Mouse (Mus musculus) embryonic fibroblast, embryonic 13.5 days (primary cell): ENCODE measurements around the gene Olfr218. TPM values are rescaled to one million over a fixed set of nuclear protein-coding genes. Genes with fewer than 3 reads are reported as not detected.
"Not testable (repeated sequence)": the region's sequence is repeated elsewhere in the genome, so short reads cannot be mapped to it uniquely, and the experiment has no call there.

Experiments
- H3K27ac ChIP-seq: 2 replicates; pipeline ENCODE4 v1.5.1; 2012; ENCODE audit warnings: low read length, control low read depth, inconsistent platforms; ENCODE audit not compliant: insufficient read depth
- H3K4me1 ChIP-seq: 2 replicates; pipeline ENCODE4 v1.6.1; 2011; ENCODE audit warnings: low read length; ENCODE audit not compliant: control insufficient read depth, insufficient read depth
- H3K4me3 ChIP-seq: 2 replicates; pipeline ENCODE4 v1.5.1; 2011; ENCODE audit warnings: mild to moderate bottlenecking, control low read depth, low read length; ENCODE audit not compliant: insufficient read depth
- CTCF ChIP-seq: IDR thresholded peaks from 2 replicates; pipeline ENCODE4 v1.5.1; 2011; ENCODE audit warnings: mild to moderate bottlenecking, control low read depth, low read length, moderate library complexity, borderline replicate concordance; ENCODE audit not compliant: insufficient read depth
- POLR2A ChIP-seq: IDR thresholded peaks from 2 replicates; pipeline ENCODE4 v1.6.1; 2011; ENCODE audit warnings: low read depth, mild to moderate bottlenecking, control low read depth, low read length, moderate library complexity
- polyA plus RNA-seq: library from polyadenylated mRNA; stranded (reverse); fragments of >200 nt; gene quantifications from 2 replicates; pipeline ENCODE4 v1.2.4, GENCODE M21; 2011; ENCODE audit warnings: low read depth; ENCODE audit not compliant: missing spikeins, insufficient read length

Olfr218 gene
- not detected in 2 replicates for polyA plus RNA-seq

DNA sequence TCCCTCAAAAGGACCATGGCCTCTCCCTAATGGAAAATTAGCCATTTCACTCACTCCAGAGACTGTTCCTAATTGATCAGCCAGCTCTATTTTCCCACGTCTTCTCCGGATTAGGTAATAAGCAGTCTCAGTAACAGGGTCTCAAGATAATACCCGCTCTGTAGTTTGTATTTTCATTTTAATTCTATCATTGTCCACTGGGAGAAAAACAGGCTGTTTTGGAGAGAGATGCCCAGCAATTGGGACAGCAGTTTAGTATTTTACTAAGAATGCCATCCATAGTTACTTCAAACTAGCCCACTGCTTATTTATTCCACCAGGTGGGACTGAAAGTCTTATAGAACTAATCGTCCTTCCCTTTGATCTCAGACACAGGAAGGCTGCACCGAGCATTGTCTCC is at the start of gene Olfr218:
Olfr218 (plus strand) TSS at position 301 of the 400 bp plus-strand sequence.
- TF ChIP-seq CTCF (no peak), POLR2A (no peak)
- Histone ChIP-seq H3K4me1 (no peaks in the 10 kb centered on the region), H3K4me3 (no peak within 1 kb of the TSS), H3K27ac (no peak within 1 kb of the TSS)

GRCm38 (mm10) chr1:173174154-173174842 is 23.3 kb upstream of the Olfr218 start:
- H3K4me1 ChIP-seq: no peaks in the 10 kb centered on the region

GRCm38 (mm10) chr1:173190540-173190939 is 7.1 kb upstream of the Olfr218 start, which contains the start of gene Olfr1406:
Olfr1406 (minus strand) TSS chr1:173190640.
- no peak within 1 kb of the TSS for H3K4me3 ChIP-seq
- TF ChIP-seq CTCF (no peak), POLR2A (no peak)
- H3K4me1 ChIP-seq: no peaks in the 10 kb centered on the region
- no peak within 1 kb of the TSS for H3K27ac ChIP-seq

More at GRCm38 (mm10) chr1:173174154-173174842, 23.3 kb upstream of the Olfr218 start:
- TF ChIP-seq POLR2A (no peak), CTCF (no peak)
- Histone ChIP-seq H3K27ac (no peak overlapping the region), H3K4me3 (no peak overlapping the region)

- TF ChIP-seq POLR2A (no peak), CTCF (no peak)
- H3K4me1 ChIP-seq: no peaks in the 10 kb centered on the region
These were observed 5.5 kb upstream of the Olfr218 start for GRCm38 (mm10) chr1:173192059-173192458.

GRCm38 (mm10) chr1:173196359-173196758 is 1.2 kb upstream of the Olfr218 start:
- Histone ChIP-seq H3K4me3 (no peak overlapping the region), H3K4me1 (no peaks in the 10 kb centered on the region), H3K27ac (no peak overlapping the region)
- TF ChIP-seq CTCF (no peak), POLR2A (no peak)

More at GRCm38 (mm10) chr1:173192059-173192458, 5.5 kb upstream of the Olfr218 start:
- H3K27ac ChIP-seq: no peak overlapping the region
- no peak overlapping the region for H3K4me3 ChIP-seq

DNA sequence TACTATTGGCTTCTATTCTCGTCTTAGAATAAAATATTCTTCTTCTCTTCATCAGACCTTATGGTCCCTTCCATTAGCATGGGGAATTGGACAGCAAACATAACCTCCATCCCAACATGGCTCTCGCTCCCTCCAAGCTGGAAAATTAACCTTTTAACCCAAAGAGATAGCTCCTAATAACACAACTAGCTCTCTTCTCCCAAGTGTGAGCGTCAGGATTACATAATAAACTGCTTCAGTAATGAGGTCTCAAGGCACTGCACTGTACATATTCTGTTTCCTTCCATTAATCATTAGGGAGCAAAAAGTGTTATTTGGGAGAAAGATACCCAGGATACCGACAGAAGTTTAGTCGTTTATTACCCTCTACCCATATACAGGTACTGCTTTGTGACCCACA is 14.5 kb downstream of the Olfr218 start, which contains the start of gene Olfr1404:
Olfr1404 (plus strand) TSS at position 301 of the 400 bp plus-strand sequence.
- Histone ChIP-seq H3K4me1 (no peaks in the 10 kb centered on the region), H3K4me3 (no peak within 1 kb of the TSS), H3K27ac (no peak within 1 kb of the TSS)
- TF ChIP-seq CTCF (no peak), POLR2A (no peak)

GRCm38 (mm10) chr1:173216481-173216880 is 18.9 kb downstream of the Olfr218 start:
- Histone ChIP-seq H3K4me1 (no peaks in the 10 kb centered on the region), H3K27ac (no peak overlapping the region), H3K4me3 (no peak overlapping the region)
- no peak for TF ChIP-seq CTCF
- no peak for TF ChIP-seq POLR2A

GRCm38 (mm10) chr1:173227081-173227480 is 29.5 kb downstream of the Olfr218 start, which contains the start of gene Fcer1a:
Fcer1a (minus strand) TSS chr1:173227214.
- Histone ChIP-seq H3K27ac (no peak within 1 kb of the TSS), H3K4me3 (no peak within 1 kb of the TSS), H3K4me1 (no peaks in the 10 kb centered on the region)
- no peak for TF ChIP-seq CTCF
- TF ChIP-seq POLR2A: no peak

DNA sequence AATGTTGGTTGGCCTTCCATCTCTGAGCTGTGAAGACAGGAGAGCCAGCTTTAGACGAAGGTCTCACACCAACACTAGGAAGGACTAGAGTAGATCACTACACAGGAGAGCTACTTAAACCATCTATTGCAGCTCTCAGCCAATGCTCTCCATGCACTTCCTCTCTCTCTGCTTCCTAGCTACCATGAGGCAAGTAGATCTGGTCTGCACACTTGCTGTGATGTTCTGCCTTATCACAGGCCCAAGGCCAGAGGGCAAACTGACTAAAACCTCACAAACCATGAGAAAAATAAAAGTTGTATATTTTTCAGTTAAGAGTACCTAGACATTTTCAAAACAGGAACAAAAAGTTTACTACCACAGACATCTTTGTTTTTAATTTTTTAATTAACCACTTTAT is 39.4 kb downstream of the Olfr218 start:
- not testable (repeated sequence) for H3K4me3 ChIP-seq, H3K4me1 ChIP-seq, H3K27ac ChIP-seq

GRCm38 (mm10) chr1:173249888-173250287 is 52.3 kb downstream of the Olfr218 start:
- H3K4me3 ChIP-seq: no peak overlapping the region
- H3K27ac ChIP-seq: no peak overlapping the region
- TF ChIP-seq POLR2A: no peak
- no peak for TF ChIP-seq CTCF
- H3K4me1 ChIP-seq: no peaks in the 10 kb centered on the region

Other genes with a start within 250 kb of the Olfr218 start
- not detected in 2 replicates for gene Olfr16, start 247.4 kb upstream of the Olfr218 start, polyA plus RNA-seq
- gene Olfr1408, start 60.4 kb upstream of the Olfr218 start, polyA plus RNA-seq: not detected in 2 replicates
- gene Olfr1406, start 7.2 kb upstream of the Olfr218 start, polyA plus RNA-seq: not detected in 2 replicates
- gene Olfr1404, start 14.6 kb downstream of the Olfr218 start, polyA plus RNA-seq: not detected in 2 replicates
- gene Fcer1a, start 29.4 kb downstream of the Olfr218 start, polyA plus RNA-seq: not detected in 2 replicates
- gene Olfr418, start 68.2 kb downstream of the Olfr218 start, polyA plus RNA-seq: not detected in 2 replicates
- gene Mptx2, start 80.0 kb downstream of the Olfr218 start, polyA plus RNA-seq: not detected in 2 replicates
- not detected in 2 replicates for gene Ackr1, start 135.9 kb downstream of the Olfr218 start, polyA plus RNA-seq
- not detected in 2 replicates for gene Aim2, start 153.1 kb downstream of the Olfr218 start, polyA plus RNA-seq
- gene Cadm3, start 169.9 kb downstream of the Olfr218 start, polyA plus RNA-seq: 0.65 and 2.1 TPM in 2 replicates